Mouse (Mus musculus) liver, adult 2 months (tissue): Measurements from ENCODE around the gene Tmeff1.

Source experiments
- CTCF ChIP-seq: fragments of 200-500 bp; IDR thresholded peaks from 2 replicates; pipeline ENCODE4 v1.5.1; 2011; ENCODE audit warnings: low read depth, low read length, control low read depth
- POLR2A ChIP-seq: fragments of 200-500 bp; IDR thresholded peaks from 2 replicates; pipeline ENCODE4 v1.6.1; 2011; ENCODE audit warnings: low read length, control low read depth; ENCODE audit not compliant: insufficient read depth; ENCODE audit errors: extremely low read depth

DNA sequence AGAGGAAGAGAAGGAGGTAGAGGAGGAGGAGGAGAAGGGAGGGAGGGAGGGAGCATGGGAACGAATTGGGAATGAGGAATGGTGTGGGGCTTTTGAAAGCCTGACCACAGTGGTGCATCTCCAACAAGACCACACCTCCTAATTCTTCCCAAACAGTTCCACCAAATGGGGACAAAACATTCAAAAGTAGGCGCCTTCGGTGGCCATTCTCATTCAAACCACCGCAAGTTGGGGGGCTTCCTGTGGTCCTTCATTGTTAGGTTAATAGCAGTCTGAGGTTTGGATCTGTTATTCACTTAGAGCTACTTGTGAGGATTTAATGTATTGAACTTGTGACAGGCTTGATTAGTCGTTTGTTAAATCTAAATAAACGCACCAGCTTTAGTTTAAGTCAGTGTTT is 40.0 kb downstream of the Tmeff1 start:
- TF ChIP-seq CTCF: no peak
- no peak for TF ChIP-seq POLR2A
